Mouse (Mus musculus) gastrocnemius, postnatal 36 days (tissue): ENCODE results near the gene Fads6. TPM values are rescaled to one million over a fixed set of nuclear protein-coding genes. Genes with fewer than 3 reads are reported as not detected.

ENCODE experiments used
- DNase-seq, 2 experiments: peaks; one replicate each; pipeline ENCODE4 v3.0.0; 2022
- intact Hi-C: fragments of 180-260 bp; cut with DNase I; formaldehyde crosslinking; loops from one replicate; pipeline ENCODE4 v1.15.1; 2025
- long read RNA-seq, 2 experiments: library from polyadenylated mRNA; stranded (forward); transcript quantifications; one replicate each; pipeline ENCODE4 v2.0.0; 2021
- total RNA-seq, 2 experiments: library from RNA; stranded (reverse); gene quantifications; 2 replicates each; pipeline ENCODE4 v1.2.3; 2021

Fads6 gene
- 1 to 10 TPM; 2.4 to 3.5 TPM for total RNA-seq
- long read RNA-seq, experiment 1, partial matches to known transcripts = 1 of 3 reads
- long read RNA-seq, experiment 1, other reads (novel, unspliced or antisense) = 2 of 3 reads
- long read RNA-seq, experiment 2, partial matches to known transcripts = 0 of 2 reads
- long read RNA-seq, experiment 2, other reads (novel, unspliced or antisense) = 2 of 2 reads

DNA sequence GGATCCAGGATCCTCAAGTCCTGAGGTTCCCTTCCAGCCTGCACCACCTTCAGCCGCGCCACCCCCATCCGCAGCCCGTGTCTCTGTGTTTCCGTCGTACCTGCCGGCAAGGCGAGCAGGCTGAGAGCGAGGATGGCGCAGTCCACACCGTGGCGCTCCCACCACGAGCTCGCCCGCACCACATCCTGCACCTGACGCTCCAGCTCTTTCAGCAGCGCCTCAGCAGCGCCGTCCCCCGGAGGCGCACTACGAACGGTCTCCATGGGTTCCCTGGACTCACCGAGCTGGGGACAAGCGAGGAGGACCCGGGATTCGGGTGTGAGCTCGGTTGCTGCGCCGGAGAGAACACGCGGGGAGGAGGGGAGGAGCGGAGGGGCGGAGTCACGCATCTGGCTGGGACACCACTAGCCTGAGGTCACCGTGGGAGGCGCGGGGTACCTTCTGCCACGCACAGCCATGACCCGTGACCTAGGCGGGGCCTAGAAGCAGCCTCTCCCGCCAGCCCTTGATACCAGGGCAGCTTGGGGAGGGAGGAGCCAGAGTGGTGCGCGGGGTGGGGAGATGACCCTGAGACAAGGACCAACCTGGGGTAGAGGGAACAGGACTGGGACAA, at the start of gene Fads6:
TSS of gene Fads6 (minus strand) at position 450 of the 613 bp plus-strand sequence.
- intact Hi-C loops = no loop called here
- DNase-seq = peak in 1 of 2 experiments; percentile 39

DNA sequence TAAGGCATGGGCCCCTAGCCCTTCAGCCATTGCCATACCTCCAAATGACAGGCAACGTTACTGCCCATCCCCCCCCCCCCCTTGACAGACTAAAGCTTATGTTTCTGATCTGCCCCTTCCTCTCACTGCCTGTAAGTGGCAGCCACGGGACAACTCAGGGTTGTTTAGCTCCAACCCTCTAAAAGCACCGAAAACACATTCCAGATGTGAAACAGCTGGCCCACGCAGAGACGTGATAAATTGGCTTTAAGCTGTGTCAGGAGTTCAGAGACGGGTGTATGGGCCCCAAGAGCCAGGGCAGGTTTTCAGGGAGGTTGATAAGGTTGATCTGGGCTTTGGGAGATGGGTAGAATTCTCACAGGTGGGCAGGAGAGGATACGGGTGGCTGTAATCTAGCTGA, 48.1 kb upstream of the Fads6 start:
- intact Hi-C loops = no loop called here
- DNase-seq = no peak

DNA sequence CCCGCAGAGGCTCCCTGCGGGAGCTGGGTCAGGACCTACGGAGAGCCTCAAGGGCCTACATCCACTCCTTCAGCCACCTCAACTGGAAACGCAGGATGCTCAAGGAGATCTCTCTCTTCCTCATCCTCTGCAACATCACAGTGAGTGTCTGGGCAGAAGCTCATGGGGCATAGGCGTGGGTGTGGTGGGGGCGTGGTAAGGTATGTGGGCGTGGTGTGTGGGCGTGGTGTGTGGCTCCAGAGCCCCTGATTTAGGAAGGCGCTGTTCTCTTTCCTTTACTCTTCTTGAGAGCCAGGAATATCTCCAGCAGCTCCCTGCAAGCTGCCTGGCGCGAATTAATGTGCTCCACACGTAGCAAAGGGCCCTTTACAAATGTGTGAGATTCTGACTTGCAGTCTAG, 47.5 kb upstream of the Fads6 start:
- no peak for DNase-seq
- intact Hi-C loops = no loop called here

GRCm38 (mm10) chr11:115341866-115342265, 44.4 kb upstream of the Fads6 start:
- DNase-seq = no peak
- intact Hi-C loops = no loop called here

- intact Hi-C loops = no loop called here
- no peak for DNase-seq
These were observed 43.8 kb upstream of the Fads6 start for GRCm38 (mm10) chr11:115341246-115341645.

DNA sequence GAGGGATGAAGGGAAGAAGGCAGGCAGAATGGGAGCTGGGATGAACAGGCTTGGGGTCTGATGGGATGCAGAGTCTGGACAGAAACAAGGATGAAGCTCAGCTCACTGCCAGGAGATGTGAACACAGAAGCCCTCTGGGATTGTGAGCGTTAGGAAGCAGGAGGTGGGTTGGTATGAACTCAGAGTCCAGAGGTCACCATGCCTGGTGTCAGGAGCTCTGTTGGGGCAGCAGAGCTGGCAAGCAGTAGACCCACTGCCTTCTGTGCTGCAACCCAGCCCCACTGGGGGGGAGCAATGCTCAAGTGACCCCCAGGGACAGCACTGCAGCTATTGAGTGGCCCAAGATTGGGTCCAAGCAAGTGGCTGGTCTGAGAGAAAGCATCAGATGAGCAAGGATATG, 40.4 kb upstream of the Fads6 start:
- intact Hi-C loops = no loop called here
- no peak for DNase-seq

GRCm38 (mm10) chr11:115337350-115337749, 39.9 kb upstream of the Fads6 start:
- intact Hi-C loops = no loop called here
- DNase-seq = no peak

DNA sequence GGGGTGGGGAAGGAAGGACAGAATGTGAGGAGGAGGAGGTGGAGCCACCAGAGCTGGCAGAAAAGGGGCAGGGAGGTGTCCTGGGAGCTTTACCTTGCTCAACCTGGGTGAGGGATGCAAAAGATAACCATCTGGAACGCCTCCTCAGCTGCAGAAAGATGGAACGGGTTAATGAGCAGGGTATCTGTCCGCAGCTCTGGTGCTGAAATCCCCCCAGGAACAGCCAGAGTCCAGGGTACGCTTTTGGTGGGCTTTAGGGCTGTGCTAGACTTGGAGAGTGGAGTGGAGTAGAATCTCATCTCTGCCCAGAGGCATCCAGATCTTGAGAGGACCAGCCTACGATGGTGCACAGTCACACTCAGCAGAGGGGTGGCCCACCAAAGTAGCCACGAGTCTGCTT, 38.7 kb upstream of the Fads6 start:
- no peak for DNase-seq
- intact Hi-C loops = no loop called here

DNA sequence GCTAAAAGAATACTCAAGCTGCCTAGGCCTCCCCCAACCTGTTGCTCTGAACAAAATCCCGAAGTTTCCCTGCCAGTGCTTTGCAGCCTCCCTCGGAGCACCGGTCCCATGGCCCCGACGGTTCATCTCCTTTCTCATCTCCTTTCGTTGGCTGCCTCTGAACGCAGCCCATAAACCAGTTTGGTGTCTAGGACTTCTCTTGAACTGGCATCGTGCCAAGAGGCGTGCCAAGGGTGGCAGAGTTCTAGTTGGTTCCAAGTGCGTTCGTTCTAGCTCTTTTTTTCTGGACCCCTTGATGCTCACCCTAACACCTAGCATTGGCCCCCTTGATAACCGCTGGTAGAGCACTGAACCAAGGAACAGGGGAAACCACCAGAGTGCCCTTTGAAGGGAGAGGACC, 37.8 kb upstream of the Fads6 start:
- DNase-seq = no peak
- intact Hi-C loops = no loop called here

- intact Hi-C loops = no loop called here
- DNase-seq = no peak
These were observed 37.1 kb upstream of the Fads6 start, which contains the start of gene Otop3 for GRCm38 (mm10) chr11:115334531-115334930. TSS of gene Otop3 (plus strand) at chr11:115334731.

DNA sequence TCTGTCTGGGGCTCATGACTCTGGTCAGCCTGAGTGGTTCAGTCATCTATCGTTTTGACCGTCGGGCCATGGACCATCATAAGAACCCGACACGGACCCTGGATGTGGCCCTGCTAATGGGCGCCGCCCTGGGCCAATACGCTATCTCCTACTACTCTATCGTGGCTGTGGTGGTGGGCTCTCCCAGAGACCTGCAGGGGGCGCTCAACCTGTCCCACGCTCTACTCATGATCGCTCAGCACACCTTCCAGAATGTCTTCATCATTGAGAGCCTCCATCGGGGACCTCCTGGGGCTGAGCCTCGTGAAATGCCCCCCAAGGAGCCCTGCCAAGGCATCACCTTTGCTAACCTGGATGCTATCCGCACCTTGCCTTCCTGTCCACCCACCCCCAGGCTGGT, 31.9 kb upstream of the Fads6 start:
- no peak for DNase-seq
- intact Hi-C loops = no loop called here

- intact Hi-C loops = no loop called here
- no peak for DNase-seq
These were observed 29.3 kb upstream of the Fads6 start for GRCm38 (mm10) chr11:115326730-115327129.

DNA sequence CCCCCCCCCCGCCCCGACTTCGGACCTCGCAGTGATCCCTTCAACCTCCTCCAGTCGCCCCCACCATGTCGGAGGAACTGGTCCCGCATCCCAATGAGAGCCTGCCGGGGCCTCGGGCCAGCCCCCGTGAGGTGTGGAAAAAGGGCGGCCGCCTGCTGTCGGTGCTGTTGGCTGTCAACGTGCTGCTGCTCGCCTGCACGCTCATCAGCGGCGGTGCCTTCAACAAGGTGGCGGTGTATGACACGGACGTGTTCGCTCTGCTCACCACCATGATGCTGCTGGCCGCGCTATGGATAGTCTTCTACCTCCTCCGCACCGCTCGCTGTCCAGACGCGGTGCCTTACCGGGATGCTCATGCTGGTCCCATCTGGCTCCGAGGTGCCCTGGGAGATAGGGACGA, 25.9 kb upstream of the Fads6 start:
- intact Hi-C loops = no loop called here
- DNase-seq = no peak

DNA sequence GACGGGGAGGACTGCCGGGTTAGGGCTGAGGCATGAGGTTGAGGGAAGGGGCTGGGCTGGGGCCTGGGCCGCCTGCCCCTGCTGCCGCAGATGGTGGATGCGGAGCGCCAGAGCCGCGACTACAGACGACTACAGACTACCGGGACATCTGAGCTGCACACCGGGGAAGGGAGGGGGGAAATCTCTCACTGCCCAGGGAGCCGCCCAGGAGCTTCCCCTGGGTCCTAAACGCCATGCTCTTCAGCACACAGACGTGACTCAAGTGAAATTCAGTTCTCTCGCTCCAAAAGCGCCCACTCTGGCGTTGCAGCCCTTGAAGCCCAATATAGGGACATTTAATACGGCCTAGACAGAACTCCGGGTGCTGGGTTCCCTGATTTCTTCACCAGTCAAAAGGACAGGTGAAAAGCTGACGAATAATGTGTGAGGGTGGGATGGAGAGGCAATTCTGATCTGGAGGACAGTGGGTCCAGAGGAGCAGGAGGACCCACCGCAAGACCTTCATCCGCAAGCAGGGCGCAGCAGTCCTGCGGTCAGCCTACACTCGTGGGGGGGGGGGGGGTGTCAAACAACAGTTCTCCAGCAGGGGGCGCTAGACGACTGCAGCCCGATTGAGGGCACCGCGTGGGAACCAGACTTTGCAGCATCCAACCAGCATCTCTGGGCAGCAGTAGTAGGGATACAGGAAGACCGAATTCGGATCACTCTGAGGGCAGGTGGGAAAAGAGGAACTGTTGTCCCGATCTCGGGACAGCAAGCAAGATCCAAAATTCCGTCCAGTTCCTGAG, 24.6 kb upstream of the Fads6 start, which contains the start of gene Ush1g:
TSS of gene Ush1g (minus strand) at position 136 of the 788 bp plus-strand sequence.
- intact Hi-C loops = loop anchor here (1.0 kb wide), 1 partner anchor 32 kb away; no protein-coding TSS in a partner anchor

DNA sequence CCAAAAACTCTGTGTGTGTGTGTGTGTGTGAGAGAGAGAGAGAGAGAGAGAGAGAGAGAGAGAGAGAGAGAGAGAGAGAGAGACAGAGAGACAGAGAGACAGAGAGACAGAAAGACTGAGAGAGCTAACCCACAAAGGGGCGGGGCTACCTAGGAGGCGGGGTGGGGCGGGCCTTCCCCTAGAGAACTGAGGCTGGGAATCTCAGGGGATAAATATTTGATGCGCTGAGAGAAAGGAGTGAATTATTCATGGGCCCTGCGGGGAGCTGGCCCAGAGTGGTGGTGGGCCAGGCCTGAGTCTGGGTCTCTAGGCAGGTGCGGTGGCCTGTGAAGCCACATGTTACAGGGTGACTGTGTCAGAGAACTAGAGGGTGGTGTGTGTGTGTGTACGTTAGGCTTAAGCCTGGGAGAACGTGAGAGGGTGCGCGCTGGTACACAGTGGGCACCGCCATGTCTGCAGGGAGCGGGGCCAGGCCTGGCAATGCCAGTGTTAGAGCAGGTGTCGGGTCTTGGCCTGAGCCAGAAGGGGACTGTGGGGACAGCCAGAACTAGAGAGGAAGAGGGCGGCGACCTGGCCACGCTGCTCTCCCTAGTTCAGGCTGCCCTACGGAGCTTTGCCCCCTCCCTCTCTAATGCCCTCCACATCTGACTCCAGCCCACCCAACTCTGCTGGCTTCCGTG, 22.4 kb upstream of the Fads6 start:
- intact Hi-C loops = no loop called here
- DNase-seq = peak in 1 of 2 experiments; percentile 38

More for the DNA sequence above, 24.6 kb upstream of the Fads6 start, which contains the start of gene Ush1g:
- peak in 1 of 2 experiments; percentile 40 for DNase-seq

GRCm38 (mm10) chr11:115318245-115319027, 21.0 kb upstream of the Fads6 start:
- intact Hi-C loops = no loop called here
- no peak for DNase-seq

DNA sequence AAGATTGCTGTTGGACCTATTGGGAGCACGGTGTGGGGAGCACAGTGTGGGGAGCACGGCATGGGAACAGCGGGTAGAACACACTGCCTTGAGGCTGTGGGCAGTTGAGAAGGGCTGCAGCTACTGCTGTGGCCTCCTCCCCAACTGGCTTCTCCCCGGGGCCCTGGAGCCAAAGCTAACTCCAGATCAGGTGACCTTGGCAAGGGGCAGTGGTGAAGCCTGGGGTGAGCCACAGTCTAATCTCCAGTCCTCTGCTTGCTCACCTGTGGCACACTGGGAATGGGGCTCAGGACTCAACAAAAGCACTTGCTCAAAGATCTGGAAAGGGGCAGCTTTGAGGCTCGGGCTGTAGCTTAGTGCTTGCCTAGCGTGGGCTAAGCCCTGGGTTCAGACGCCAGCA, 19.7 kb upstream of the Fads6 start:
- intact Hi-C loops = no loop called here

GRCm38 (mm10) chr11:115314249-115314648, 16.8 kb upstream of the Fads6 start:
- DNase-seq = no peak
- intact Hi-C loops = no loop called here

More for the DNA sequence above, 19.7 kb upstream of the Fads6 start:
- DNase-seq = no peak

- no peak for DNase-seq
- intact Hi-C loops = no loop called here
These were observed 11.3 kb upstream of the Fads6 start for GRCm38 (mm10) chr11:115308781-115309180.

GRCm38 (mm10) chr11:115306863-115307262, 9.4 kb upstream of the Fads6 start, which contains the start of gene Otop2:
TSS of gene Otop2 (plus strand) at chr11:115307163.
- DNase-seq = no peak
- intact Hi-C loops = no loop called here
